Mouse (Mus musculus): ENCODE data around the gene Arf3. TPM values are rescaled to one million over a fixed set of nuclear protein-coding genes. Genes with fewer than 3 reads are reported as not detected.
"Not testable (repeated sequence)": the region's sequence is repeated elsewhere in the genome, so short reads cannot be mapped to it uniquely, and the experiment has no call there.

The Arf3 gene
- polyA plus RNA-seq, 1 experiment from 2014 or later: 41.0 TPM

DNA sequence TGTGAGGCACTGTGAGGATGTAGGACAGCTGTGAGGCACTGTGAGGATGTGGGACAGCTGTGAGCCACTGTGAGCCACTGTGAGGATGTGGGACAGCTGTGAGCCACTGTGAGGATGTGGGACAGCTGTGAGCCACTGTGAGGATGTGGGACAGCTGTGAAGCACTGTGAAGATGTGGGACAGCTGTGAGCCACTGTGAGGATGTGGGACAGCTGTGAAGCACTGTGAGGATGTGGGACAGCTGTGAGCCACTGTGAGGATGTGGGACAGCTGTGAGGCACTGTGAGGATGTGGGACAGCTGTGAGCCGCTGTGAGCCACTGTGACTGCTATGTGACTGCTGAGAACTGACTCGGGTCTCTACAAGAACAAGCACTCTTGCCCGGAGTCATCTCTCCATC is 19.2 kb downstream of the Arf3 start:
- H3K27me3 ChIP-seq; H3K4me1 ChIP-seq; H3K27ac ChIP-seq; H3K9me3 ChIP-seq; ATAC-seq (ENCODE audit: low FRiP score, low read depth); H3K9ac ChIP-seq; H3K4me3 ChIP-seq; H3K4me2 ChIP-seq (replicated peaks): not testable (repeated sequence)
- H3K36me3 ChIP-seq: peaks cover 46% of the 10 kb centered on the region
- 92% methylated on average over 3 of the region's 3 CpGs for WGBS

DNA sequence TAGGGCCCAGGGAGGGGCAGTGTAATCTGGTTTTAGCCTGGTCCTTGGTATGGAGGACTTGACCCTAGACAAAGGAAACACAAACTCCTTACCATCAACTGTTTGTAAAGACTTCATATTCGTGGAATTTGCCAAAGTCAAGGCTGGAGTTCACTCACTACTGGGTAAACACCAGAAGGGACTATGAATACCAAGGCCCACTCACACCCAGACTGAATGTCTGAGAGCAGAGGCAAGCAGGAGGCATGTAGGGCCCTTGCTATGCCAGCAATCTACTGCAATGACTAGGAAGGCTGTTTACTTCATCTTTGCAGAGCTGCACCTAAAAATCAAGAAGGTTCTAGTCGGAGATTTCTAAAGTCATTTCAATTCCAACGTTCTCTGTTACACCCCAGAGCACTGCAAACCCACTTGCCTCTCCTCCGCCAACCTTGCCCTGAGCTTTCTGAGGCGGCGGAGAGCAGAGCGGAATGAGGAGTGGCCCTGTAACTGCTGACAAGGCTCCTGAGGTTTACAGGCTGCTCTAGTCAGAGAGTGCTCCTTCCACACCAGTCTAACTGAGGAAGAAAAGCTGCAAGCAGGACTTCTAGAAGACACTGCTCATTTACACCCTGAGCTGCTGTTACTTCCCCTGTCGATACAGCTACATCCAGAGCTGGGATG is 20.1 kb downstream of the Arf3 start:
- Histone ChIP-seq H3K9ac (no peak overlapping the region), H3K36me3 (peaks cover 54% of the 10 kb centered on the region), H3K9me3 (no peaks in the 10 kb centered on the region), H3K27me3 (no peaks in the 10 kb centered on the region), H3K4me1 (no peaks in the 10 kb centered on the region), H3K4me2 (replicated peaks) (no peak overlapping the region), H3K27ac (no peak overlapping the region), H3K4me3 (no peak overlapping the region)
- no peak for ATAC-seq (ENCODE audit: low FRiP score, low read depth)
- 80% methylated on average over 8 of the region's 8 CpGs for WGBS

DNA sequence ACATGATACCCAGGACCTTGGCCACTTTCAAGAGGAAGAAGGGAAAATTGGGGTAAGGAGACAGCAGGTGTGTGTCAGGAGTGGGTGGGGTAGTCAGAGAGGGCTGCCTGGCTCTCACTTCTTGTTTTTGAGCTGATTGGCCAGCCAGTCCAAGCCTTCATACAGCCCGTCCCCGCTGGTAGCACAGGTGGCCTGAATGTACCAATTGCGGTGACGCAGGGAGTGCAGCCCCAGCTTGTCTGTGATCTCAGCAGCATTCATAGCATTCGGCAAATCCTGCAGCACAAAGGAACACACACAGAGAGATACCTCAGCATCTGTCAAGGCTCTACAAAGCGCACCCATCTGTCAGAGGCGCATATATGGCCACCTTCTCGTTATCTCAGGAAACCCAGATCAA is 22.8 kb downstream of the Arf3 start:
- Histone ChIP-seq H3K4me1 (no peaks in the 10 kb centered on the region), H3K4me2 (replicated peaks) (no peak overlapping the region), H3K9me3 (no peaks in the 10 kb centered on the region), H3K27me3 (no peaks in the 10 kb centered on the region), H3K9ac (no peak overlapping the region), H3K36me3 (peaks cover 80% of the 10 kb centered on the region), H3K4me3 (no peak overlapping the region), H3K27ac (no peak overlapping the region)
- ATAC-seq (ENCODE audit: low FRiP score, low read depth): no peak
- 85% methylated on average over 8 of the region's 8 CpGs for WGBS

DNA sequence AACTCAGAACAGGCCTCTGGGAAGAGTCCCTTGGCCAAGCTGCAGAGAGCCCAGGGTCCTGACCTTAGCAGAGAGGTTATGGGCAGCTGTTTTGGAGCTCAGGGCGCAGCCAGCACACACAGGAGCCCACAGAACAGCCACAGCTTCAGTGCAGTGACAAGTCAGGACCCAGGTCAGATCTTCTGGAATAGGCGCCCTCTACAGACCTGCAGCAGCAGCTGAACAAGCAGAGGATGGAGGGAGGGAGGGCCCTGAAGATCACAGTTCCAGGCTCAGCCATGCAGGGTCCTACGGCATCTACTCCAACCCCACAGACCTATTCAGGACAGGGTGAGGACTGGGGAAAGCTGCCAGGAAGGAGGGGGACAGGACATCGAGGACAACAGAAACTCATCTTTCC is 24.2 kb downstream of the Arf3 start:
- H3K9ac ChIP-seq: no peak overlapping the region
- no peaks in the 10 kb centered on the region for H3K27me3 ChIP-seq

DNA sequence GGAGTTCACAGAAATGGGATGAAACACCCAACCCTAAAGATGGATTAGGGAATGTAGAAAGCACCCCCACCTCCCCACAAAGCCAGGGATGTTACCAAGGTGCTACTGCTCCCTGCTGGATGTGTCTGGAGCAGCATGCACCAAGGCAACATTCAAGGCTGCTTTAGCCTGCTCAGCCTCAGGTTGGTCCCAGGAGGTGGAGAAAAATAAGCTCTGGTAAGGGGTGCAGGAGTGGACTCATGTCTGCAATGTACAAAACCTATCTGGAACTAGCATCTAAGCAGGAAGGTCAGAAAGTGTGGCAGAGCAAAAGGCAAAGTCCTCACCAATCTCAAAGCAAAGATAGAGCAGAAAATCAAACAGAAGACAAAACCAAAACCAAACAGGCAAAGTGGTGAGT is 25.1 kb downstream of the Arf3 start:
- no peak for ATAC-seq (ENCODE audit: low FRiP score, low read depth)
- H3K4me3 ChIP-seq: no peak overlapping the region
- H3K27me3 ChIP-seq: no peaks in the 10 kb centered on the region
- no peak overlapping the region for H3K9ac ChIP-seq
- H3K27ac ChIP-seq: no peak overlapping the region
- peaks cover 77% of the 10 kb centered on the region for H3K36me3 ChIP-seq
- H3K4me2 ChIP-seq (replicated peaks): no peak overlapping the region
- H3K9me3 ChIP-seq: no peaks in the 10 kb centered on the region
- peaks cover 5% of the 10 kb centered on the region; the same call in 1 of the 2 replicates for H3K4me1 ChIP-seq

More for the DNA sequence above, 24.2 kb downstream of the Arf3 start:
- H3K27ac ChIP-seq: no peak overlapping the region
- H3K9me3 ChIP-seq: no peaks in the 10 kb centered on the region
- no peak overlapping the region for H3K4me2 ChIP-seq (replicated peaks)
- 60% methylated on average over 4 of the region's 4 CpGs for WGBS
- peaks cover 80% of the 10 kb centered on the region for H3K36me3 ChIP-seq
- no peak for ATAC-seq (ENCODE audit: low FRiP score, low read depth)
- 0 out of 2 replicates have a peak, but pooled peaks cover 5% of the 10 kb centered on the region for H3K4me1 ChIP-seq
- no peak overlapping the region for H3K4me3 ChIP-seq

DNA sequence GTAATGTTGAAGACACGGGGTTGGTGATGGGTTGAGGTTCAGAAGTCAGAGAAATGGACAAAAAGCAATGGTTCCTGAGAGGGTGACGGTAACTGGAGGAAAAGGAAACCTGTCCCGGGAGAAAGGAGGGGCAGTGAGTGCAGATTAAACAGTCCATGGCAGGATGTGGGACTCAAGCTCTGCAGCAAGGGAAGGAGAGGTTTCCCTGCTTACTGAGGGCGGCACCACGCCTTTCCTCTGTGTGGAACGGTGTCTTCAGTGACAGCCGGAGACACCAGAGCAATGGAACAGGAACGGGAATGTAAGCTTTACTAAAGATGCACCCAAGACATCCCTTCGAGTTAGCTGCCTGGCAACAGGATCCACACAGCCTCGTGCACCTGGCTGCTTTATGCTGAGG is 26.5 kb downstream of the Arf3 start:
- ATAC-seq (ENCODE audit: low FRiP score, low read depth): no peak
- H3K27me3 ChIP-seq: no peaks in the 10 kb centered on the region
- no peak overlapping the region for H3K9ac ChIP-seq
- 89% methylated on average over 10 of the region's 10 CpGs for WGBS
- H3K9me3 ChIP-seq: no peaks in the 10 kb centered on the region
- H3K27ac ChIP-seq: no peak overlapping the region
- H3K4me2 ChIP-seq (replicated peaks): no peak overlapping the region
- H3K4me1 ChIP-seq: peaks cover 5% of the 10 kb centered on the region; the same call in 1 of the 2 replicates
- peaks cover 64% of the 10 kb centered on the region for H3K36me3 ChIP-seq
- H3K4me3 ChIP-seq: no peak overlapping the region

DNA sequence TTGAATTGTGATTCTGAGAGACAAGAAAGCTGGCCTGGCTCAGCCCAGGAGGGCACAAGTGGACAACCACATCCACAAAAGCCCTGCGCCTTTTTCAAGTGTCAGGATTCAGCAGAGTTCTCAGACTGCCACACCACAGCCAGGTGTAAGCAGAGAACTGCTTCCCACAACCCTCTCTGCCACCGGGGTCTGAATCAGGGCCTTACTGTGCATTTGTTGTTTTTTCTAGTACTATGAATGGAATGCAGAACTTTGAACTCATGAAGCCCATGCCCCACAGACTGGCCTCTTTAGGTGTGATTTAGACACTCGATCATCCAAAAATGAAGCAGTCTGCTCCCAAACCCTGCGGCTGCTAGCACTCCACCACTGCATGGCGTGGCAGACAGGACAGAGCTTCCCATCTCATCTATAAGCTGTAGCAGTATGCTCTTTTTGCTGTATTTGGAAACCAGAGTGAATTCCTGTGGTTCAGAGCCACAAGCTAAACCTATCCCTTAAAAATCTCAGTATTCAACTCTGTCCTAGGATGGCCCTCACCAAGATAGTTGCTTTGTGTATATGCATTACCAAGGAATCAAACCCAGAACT is 28.9 kb downstream of the Arf3 start:
- H3K27me3 ChIP-seq: no peaks in the 10 kb centered on the region
- no peak overlapping the region for H3K4me3 ChIP-seq
- H3K4me2 ChIP-seq (replicated peaks): no peak overlapping the region
- 81% methylated on average over 5 of the region's 5 CpGs for WGBS
- H3K27ac ChIP-seq: peak overlapping the region; percentile 22; the same call in 1 of the 2 replicates
- no peaks in the 10 kb centered on the region for H3K9me3 ChIP-seq
- peaks cover 40% of the 10 kb centered on the region for H3K36me3 ChIP-seq
- peaks cover 7% of the 10 kb centered on the region; the same call in 1 of the 2 replicates for H3K4me1 ChIP-seq
- no peak for ATAC-seq (ENCODE audit: low FRiP score, low read depth)
- no peak overlapping the region for H3K9ac ChIP-seq

DNA sequence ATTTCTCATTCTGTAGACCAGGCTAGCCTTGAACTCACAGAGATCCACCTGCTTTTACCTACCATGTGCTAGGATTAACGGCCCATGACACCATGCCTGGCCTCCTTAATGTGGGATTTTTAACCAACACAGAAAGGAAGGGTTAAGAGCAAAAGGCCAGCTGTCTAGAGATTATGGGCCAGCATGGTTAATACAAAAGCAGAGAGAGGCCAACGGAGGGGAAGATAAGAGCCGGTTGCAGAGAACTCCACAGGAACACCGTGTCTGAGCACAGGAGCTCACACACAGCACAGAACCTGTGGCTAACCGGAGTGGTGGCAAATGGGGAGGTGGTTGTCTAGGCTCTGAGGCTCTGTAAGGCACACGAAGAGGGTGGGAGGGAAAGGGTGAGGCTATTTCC is 29.6 kb downstream of the Arf3 start:
- no peak overlapping the region for H3K4me3 ChIP-seq
- H3K9me3 ChIP-seq: no peaks in the 10 kb centered on the region
- H3K27me3 ChIP-seq: no peaks in the 10 kb centered on the region
- H3K4me1 ChIP-seq: peaks cover 14% of the 10 kb centered on the region; the same call in 1 of the 2 replicates
- no peak overlapping the region for H3K27ac ChIP-seq
- H3K4me2 ChIP-seq (replicated peaks): no peak overlapping the region
- H3K36me3 ChIP-seq: peaks cover 33% of the 10 kb centered on the region
- WGBS: 74% methylated on average over 6 of the region's 6 CpGs
- H3K9ac ChIP-seq: no peak overlapping the region
- ATAC-seq (ENCODE audit: low FRiP score, low read depth): no peak

DNA sequence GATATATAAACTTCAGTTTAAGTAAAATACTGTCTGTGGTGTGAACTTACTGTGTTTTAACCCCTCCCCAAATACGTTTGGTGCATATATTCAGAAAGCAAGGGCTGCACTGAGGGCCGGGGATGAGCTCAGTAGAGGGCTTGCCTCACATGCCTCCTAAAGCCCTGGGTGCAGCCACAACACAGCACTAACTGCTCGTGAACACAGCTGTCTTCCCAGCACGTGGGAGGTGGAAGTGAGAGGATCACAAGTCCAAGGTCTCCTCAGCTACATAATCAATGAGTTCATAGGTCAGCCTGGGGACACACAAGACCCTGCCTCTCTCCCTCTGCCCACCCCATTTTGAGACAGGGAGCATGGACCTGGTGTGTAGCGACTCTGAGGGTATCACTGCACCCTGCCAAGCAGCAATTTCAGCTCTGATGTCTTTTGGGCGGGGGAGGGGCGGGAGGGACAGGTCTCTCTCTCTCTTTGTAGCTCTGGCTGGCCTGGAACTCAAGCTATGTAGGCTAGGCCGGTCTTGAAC is 30.9 kb downstream of the Arf3 start:
- no peak overlapping the region for H3K4me2 ChIP-seq (replicated peaks)
- H3K4me1 ChIP-seq: peaks cover 22% of the 10 kb centered on the region
- H3K4me3 ChIP-seq: no peak overlapping the region
- H3K27ac ChIP-seq: no peak overlapping the region
- H3K27me3 ChIP-seq: no peaks in the 10 kb centered on the region
- peaks cover 21% of the 10 kb centered on the region for H3K36me3 ChIP-seq
- 58% methylated on average over 8 of the region's 8 CpGs for WGBS
- no peaks in the 10 kb centered on the region for H3K9me3 ChIP-seq
- no peak overlapping the region for H3K9ac ChIP-seq
- no peak for ATAC-seq (ENCODE audit: low FRiP score, low read depth)

DNA sequence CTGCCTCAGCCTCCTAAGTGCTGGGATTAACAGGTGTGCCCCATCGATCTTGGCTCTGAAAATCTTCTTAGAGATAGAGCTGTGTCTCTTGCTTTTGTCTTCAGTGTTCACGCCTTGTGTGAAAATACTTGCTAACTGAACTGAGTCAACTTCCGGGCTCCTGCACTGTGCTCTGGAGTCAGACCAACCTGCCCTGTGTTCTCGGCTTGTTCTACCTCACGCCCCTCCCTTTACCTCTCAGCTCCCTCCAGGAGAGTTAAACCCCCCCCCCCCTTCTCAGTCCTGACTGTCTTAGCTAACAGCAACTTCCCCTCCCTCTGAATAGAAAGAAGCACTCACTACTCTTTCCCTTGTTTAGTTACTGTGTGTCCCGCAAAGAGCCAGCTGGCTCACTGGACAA is 32.2 kb downstream of the Arf3 start:
- ATAC-seq (ENCODE audit: low FRiP score, low read depth): no peak
- H3K9me3 ChIP-seq: no peaks in the 10 kb centered on the region
- no peak overlapping the region for H3K4me2 ChIP-seq (replicated peaks)
- H3K27me3 ChIP-seq: no peaks in the 10 kb centered on the region
- no peak overlapping the region for H3K4me3 ChIP-seq
- peaks cover 33% of the 10 kb centered on the region for H3K4me1 ChIP-seq
- H3K27ac ChIP-seq: no peak overlapping the region
- H3K9ac ChIP-seq: no peak overlapping the region
- H3K36me3 ChIP-seq: peaks cover 9% of the 10 kb centered on the region
- 84% methylated on average over 6 of the region's 6 CpGs for WGBS

DNA sequence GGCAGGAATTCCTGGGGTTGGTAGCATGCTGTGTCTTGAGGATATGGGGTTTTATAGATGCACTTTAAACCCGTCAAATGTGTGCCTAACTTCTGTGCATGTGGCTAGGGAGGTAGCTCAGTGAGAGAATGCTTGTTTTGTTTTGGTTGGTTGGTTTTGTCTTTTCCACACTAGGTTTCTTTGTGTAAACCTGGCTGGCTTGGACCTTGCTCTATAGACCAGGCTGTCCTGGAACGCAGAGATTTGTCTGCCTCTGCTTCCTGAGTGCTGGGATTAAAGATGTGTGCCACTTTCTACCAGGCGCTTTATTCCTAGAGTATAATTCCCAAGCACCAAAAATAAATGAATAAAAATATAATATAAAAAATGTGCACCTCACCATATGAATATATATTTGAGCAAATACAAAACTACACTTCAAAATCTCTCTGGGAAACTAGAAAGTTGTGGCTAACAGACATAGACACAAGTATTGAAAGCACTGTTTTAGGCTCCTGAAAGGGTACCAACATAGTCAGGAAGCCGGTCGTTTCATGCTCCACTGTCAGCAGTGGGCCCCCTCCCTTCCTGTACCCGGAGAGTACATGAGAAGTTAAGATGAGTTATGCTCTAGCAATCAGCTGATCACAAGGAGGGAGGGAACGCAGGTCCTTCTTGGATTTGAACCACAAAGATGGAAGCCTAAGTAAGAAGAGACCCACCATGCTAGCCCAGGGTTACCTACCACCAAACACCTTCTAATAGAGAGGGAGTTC is 33.0 kb downstream of the Arf3 start:
- Histone ChIP-seq H3K36me3 (0 out of 2 replicates have a peak, but pooled peaks cover 1% of the 10 kb centered on the region), H3K4me3 (no peak overlapping the region), H3K4me2 (replicated peaks) (no peak overlapping the region), H3K27ac (no peak overlapping the region; the same call in 1 of the 2 replicates), H3K9me3 (no peaks in the 10 kb centered on the region), H3K9ac (no peak overlapping the region), H3K27me3 (no peaks in the 10 kb centered on the region), H3K4me1 (peaks cover 34% of the 10 kb centered on the region)
- 57% methylated on average over 7 of the region's 7 CpGs for WGBS
- no peak for ATAC-seq (ENCODE audit: low FRiP score, low read depth)

DNA sequence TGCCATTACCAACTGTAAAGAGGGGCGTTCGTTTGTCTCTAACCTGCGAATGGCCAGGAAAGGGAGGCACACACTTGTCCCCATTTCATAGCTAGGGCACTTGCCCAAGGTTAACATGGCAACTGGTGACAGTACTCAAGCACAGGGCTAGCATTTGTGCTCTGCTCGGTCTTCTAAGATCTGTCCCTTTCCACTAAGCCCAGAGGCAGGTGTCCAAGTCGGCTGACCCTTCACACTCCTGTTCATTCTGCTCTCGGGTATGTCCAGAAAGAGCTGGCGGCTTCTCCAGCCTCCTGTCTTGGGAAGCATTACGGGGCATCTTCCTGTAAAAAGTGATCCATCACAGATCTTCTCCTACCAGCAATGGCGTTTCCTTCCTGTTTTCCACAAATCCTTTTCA is 34.6 kb downstream of the Arf3 start:
- 40% methylated on average over 9 of the region's 9 CpGs for WGBS
- no peaks in the 10 kb centered on the region for H3K36me3 ChIP-seq
- peak overlapping the region; percentile 61 for H3K4me3 ChIP-seq
- no peaks in the 10 kb centered on the region for H3K9me3 ChIP-seq
- peak overlapping the region; percentile 98 for H3K4me2 ChIP-seq (replicated peaks)
- no peaks in the 10 kb centered on the region for H3K27me3 ChIP-seq
- no peak overlapping the region for H3K9ac ChIP-seq
- no peak for ATAC-seq (ENCODE audit: low FRiP score, low read depth)
- peaks cover 45% of the 10 kb centered on the region for H3K4me1 ChIP-seq
- H3K27ac ChIP-seq: no peak overlapping the region
